Mouse (Mus musculus): ENCODE data around the gene Rftn1. TPM values are rescaled to one million over a fixed set of nuclear protein-coding genes. Genes with fewer than 3 reads are reported as not detected.

Rftn1 gene
- polyA plus RNA-seq, 1 experiment from 2014 or later = 9.4 TPM

DNA sequence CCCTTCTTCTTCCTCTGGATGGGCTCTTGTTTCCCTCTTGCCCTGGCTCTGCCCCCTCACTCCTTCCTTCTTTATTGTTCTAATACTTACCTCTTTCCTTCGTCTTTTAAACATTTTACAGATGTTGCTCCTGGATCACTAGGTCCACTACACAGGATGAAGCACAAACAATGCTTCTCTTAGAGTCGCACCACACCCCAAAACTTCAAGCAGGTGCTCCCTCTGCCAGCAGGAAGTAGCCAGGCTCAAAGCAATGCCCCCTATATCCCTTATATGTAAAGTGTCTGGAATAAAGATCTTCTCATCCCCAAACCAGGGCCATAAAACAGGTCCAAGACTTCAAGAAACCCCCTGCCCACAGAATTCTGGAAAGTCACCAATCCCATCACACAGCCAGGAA lies 176.6 kb downstream of the Rftn1 start:
- WGBS = 73% methylated on average over 2 of the region's 2 CpGs
- no peaks in the 10 kb centered on the region for H3K9me3 ChIP-seq
- no peak overlapping the region for H3K4me2 ChIP-seq
- H3K9ac ChIP-seq (replicated peaks) = no peak overlapping the region
- no peak overlapping the region for H3K27ac ChIP-seq
- no peak overlapping the region for H3K4me3 ChIP-seq (replicated peaks)
- no peak for ATAC-seq (ENCODE audit: insufficient number of reproducible peaks, insufficient read depth, low FRiP score, low TSS enrichment, low read depth)
- no peaks in the 10 kb centered on the region for H3K27me3 ChIP-seq
- H3K36me3 ChIP-seq = no peaks in the 10 kb centered on the region
- H3K4me1 ChIP-seq (replicated peaks) = no peaks in the 10 kb centered on the region

DNA sequence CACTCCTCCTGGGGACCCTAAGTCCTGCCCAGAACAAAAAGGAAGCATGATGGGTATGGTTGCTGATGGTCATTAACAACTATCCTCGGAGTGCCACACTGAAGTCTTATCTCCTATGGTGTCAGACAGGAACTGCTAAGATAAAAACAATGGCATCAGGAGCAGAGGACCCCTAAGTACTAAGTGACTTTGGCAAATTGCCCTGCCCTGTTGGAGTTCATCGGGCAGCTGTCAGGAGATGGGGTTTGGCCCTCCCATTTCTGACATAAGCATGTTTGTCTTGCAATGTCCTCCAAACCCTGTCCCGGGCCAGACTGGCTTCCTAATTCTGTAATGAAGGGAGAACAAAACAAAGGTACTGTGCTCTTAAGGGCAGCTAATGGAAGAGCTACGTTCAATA lies 180.4 kb downstream of the Rftn1 start:
- Histone ChIP-seq H3K9ac (replicated peaks) (no peak overlapping the region), H3K4me3 (replicated peaks) (no peak overlapping the region), H3K4me2 (no peak overlapping the region), H3K27me3 (no peaks in the 10 kb centered on the region), H3K4me1 (replicated peaks) (peaks cover 11% of the 10 kb centered on the region), H3K36me3 (no peaks in the 10 kb centered on the region), H3K9me3 (no peaks in the 10 kb centered on the region), H3K27ac (no peak overlapping the region)
- WGBS = 20% methylated on average over 4 of the region's 4 CpGs
- no peak for ATAC-seq (ENCODE audit: insufficient number of reproducible peaks, insufficient read depth, low FRiP score, low TSS enrichment, low read depth)

DNA sequence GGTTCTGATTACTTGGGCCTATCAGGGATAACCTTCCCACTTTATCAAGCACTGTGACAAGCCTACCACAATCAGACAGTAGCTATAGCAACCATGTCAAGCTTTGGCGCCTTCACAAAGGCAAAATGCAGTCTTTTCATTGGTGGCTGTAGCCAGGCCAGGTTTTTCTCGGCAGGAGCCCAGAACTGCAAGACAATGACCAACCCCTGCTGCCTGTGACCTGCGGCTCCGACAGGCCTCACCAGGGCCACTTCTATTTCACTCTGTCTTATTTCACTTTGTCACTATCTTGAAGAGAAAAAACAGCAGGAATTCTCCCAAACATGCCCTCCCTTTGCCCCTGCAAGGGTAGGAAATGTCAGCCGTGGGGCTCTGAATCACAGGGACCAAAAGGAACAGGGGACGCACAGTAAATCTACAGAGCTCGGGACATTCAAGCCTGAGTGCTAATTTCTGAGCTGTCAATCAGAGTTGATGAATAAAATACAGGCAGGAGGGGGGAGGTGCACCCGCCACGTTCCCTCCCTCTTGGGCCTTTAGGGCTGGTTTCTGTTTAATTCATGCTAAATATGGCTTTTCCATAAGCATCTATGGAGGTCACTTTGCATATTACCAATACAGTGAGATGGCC lies 183.6 kb downstream of the Rftn1 start:
- H3K4me2 ChIP-seq = 0 out of 2 replicates have a peak overlapping the region, but pooled peaks have one; percentile 2
- WGBS = 12% methylated on average over 9 of the region's 9 CpGs
- no peak overlapping the region for H3K9ac ChIP-seq (replicated peaks)
- H3K9me3 ChIP-seq = no peaks in the 10 kb centered on the region
- peaks cover 15% of the 10 kb centered on the region for H3K4me1 ChIP-seq (replicated peaks)
- no peak overlapping the region for H3K4me3 ChIP-seq (replicated peaks)
- no peaks in the 10 kb centered on the region for H3K36me3 ChIP-seq
- no peak for ATAC-seq (ENCODE audit: insufficient number of reproducible peaks, insufficient read depth, low FRiP score, low TSS enrichment, low read depth)
- no peaks in the 10 kb centered on the region for H3K27me3 ChIP-seq
- H3K27ac ChIP-seq = no peak overlapping the region

DNA sequence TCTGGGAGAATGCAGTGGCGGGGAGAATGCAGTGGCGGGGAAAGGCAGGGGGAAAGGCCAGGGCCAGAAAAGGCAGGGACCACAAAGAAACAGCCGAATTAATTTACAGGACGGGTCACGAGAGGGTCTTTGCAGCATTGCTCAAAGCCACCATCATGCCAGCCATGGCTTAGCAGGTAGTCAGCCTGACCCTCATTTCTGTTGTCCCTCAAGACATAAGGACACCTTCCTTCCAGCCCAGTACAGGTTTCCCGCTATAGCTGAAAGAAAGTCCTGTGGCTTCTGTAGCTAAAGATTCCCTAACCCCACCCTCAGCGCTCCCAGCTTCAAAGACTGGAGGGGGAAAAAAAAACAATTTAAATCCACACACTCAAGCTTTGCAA lies 184.1 kb downstream of the Rftn1 start:
- H3K4me3 ChIP-seq (replicated peaks) = no peak overlapping the region
- H3K4me1 ChIP-seq (replicated peaks) = peaks cover 15% of the 10 kb centered on the region
- ATAC-seq (ENCODE audit: insufficient number of reproducible peaks, insufficient read depth, low FRiP score, low TSS enrichment, low read depth) = no peak
- no peak overlapping the region for H3K4me2 ChIP-seq
- no peaks in the 10 kb centered on the region for H3K36me3 ChIP-seq
- H3K27ac ChIP-seq = no peak overlapping the region
- H3K9ac ChIP-seq (replicated peaks) = no peak overlapping the region
- no peaks in the 10 kb centered on the region for H3K9me3 ChIP-seq
- no peaks in the 10 kb centered on the region for H3K27me3 ChIP-seq
- 43% methylated on average over 7 of the region's 7 CpGs for WGBS

DNA sequence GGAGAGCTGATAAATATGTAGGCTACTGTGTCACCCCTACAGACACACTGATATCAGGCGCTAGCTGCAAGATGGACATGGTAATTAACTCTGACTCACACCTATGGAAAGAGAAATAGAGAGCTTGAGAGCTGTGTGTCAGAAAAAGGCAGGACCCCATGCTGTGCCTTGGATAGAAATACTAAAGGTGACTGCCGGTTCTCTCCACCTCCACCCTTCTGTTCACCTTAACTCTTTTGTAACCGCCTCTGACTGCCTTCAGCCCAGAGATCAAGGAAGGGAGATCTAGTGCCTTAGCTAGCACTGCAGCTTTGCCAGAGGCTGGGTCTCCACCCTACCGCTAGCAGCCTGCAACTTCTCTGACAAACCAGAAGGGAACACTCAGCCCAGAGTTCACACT lies 187.3 kb downstream of the Rftn1 start:
- no peak overlapping the region for H3K9ac ChIP-seq (replicated peaks)
- H3K27me3 ChIP-seq = no peaks in the 10 kb centered on the region
- H3K27ac ChIP-seq = no peak overlapping the region
- 82% methylated on average over 4 of the region's 4 CpGs for WGBS
- peaks cover 15% of the 10 kb centered on the region for H3K4me1 ChIP-seq (replicated peaks)
- H3K36me3 ChIP-seq = no peaks in the 10 kb centered on the region
- no peak overlapping the region for H3K4me2 ChIP-seq
- H3K4me3 ChIP-seq (replicated peaks) = no peak overlapping the region
- ATAC-seq (ENCODE audit: insufficient number of reproducible peaks, insufficient read depth, low FRiP score, low TSS enrichment, low read depth) = no peak
- H3K9me3 ChIP-seq = no peaks in the 10 kb centered on the region

DNA sequence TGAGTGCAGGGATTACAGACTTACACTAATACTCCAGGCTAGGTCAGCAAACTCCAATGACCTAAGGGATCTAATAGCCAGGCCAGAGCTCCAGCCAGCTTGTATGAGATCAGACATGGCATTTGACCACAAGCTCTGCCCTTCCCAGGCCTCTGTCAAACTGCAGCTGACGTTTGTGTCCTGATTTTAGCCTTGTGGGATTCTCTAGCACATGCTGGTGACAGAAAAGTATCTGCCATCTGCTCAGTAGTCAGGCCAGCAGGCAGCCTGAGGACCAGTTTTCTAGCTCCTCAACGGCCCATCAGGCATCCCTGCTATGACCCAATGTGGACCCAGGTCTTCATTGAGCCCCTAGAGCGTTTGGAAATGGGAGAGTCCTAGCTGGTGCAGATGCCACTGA lies 188.3 kb downstream of the Rftn1 start:
- no peaks in the 10 kb centered on the region for H3K27me3 ChIP-seq
- H3K4me1 ChIP-seq (replicated peaks) = peaks cover 14% of the 10 kb centered on the region
- H3K4me2 ChIP-seq = no peak overlapping the region
- H3K4me3 ChIP-seq (replicated peaks) = no peak overlapping the region
- ATAC-seq (ENCODE audit: insufficient number of reproducible peaks, insufficient read depth, low FRiP score, low TSS enrichment, low read depth) = no peak
- H3K9me3 ChIP-seq = no peaks in the 10 kb centered on the region
- WGBS = 84% methylated on average over 3 of the region's 3 CpGs
- H3K36me3 ChIP-seq = no peaks in the 10 kb centered on the region
- H3K27ac ChIP-seq = no peak overlapping the region
- H3K9ac ChIP-seq (replicated peaks) = no peak overlapping the region

DNA sequence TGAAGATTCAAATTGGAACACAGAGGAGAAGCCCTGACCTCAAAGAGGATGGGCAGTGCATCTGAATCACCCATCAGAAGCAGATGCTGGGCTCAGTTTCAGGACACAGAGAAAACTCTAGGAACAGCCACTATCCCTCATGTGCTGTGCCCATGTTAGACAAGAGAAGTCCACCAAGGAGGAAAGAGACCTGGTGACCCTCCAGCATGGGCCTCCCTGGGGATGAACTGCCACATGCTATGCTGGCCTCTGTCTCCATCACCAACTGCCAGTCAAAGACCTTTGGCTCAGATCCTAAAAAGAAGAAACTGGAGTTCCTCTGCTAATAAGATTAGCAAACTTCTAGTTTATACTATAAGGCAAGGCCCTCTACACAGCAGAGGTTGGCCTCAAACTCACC lies 188.7 kb downstream of the Rftn1 start:
- no peak for ATAC-seq (ENCODE audit: insufficient number of reproducible peaks, insufficient read depth, low FRiP score, low TSS enrichment, low read depth)
- H3K4me1 ChIP-seq (replicated peaks) = peaks cover 12% of the 10 kb centered on the region

DNA sequence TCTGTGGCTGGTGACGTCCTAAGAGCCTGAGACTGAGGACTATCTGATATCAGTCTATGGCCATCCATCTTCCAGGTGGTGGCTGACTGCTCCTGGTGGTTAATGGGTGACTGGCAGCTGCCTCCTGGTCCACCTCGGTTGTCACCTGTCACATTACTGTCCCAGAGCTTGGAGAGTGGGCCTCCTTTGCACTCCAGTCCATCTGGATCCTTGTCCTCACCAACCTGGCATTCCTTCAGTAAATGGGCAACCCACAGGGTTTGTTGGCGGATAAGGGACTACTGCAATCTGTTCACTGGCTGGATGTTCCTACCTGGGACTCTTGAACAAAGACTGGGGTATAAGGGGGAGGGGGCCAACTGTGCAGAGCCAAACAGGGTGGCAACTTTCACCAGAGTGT lies 189.9 kb downstream of the Rftn1 start:
- Histone ChIP-seq H3K4me2 (no peak overlapping the region), H3K36me3 (no peaks in the 10 kb centered on the region), H3K4me3 (replicated peaks) (no peak overlapping the region), H3K9ac (replicated peaks) (no peak overlapping the region), H3K4me1 (replicated peaks) (peaks cover 14% of the 10 kb centered on the region; the same call in 1 of the 2 replicates), H3K9me3 (no peaks in the 10 kb centered on the region), H3K27ac (no peak overlapping the region), H3K27me3 (no peaks in the 10 kb centered on the region)
- WGBS = 92% methylated on average over 3 of the region's 3 CpGs
- ATAC-seq (ENCODE audit: insufficient number of reproducible peaks, insufficient read depth, low FRiP score, low TSS enrichment, low read depth) = no peak

More for the DNA sequence above, 188.7 kb downstream of the Rftn1 start:
- Histone ChIP-seq H3K36me3 (no peaks in the 10 kb centered on the region), H3K9ac (replicated peaks) (no peak overlapping the region), H3K27ac (no peak overlapping the region), H3K4me2 (no peak overlapping the region), H3K9me3 (no peaks in the 10 kb centered on the region), H3K4me3 (replicated peaks) (no peak overlapping the region), H3K27me3 (no peaks in the 10 kb centered on the region)

DNA sequence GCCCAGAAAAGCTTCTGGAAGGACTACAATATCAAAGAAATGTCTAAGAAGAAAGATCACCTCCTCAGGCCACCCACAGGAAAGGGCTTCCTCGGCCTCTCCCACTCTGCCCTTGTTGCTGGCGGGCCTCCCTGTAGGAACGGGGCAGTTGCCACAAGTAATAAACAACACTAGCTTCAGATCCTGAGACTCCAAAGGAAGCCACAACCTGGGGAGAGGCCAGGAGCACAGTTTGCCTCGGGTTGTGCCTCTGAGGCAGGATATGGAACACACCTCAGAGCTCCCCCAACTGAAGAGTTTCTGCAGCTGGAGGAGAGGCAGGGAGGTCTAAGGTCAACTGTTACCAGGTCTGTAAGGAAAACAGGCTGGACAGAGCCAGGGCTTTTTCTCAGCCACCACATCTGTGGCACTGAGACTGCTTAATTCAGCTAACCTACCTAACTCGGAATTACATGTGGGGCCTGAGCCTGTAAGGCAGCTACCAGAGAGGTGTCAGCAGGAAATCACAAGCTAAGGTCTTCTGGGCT lies 193.8 kb downstream of the Rftn1 start:
- Histone ChIP-seq H3K36me3 (no peaks in the 10 kb centered on the region), H3K9ac (replicated peaks) (no peak overlapping the region), H3K9me3 (no peaks in the 10 kb centered on the region), H3K4me3 (replicated peaks) (no peak overlapping the region), H3K4me1 (replicated peaks) (peaks cover 20% of the 10 kb centered on the region), H3K27ac (peak overlapping the region; percentile 9; the same call in 1 of the 2 replicates), H3K4me2 (no peak overlapping the region), H3K27me3 (no peaks in the 10 kb centered on the region)
- no peak for ATAC-seq (ENCODE audit: insufficient number of reproducible peaks, insufficient read depth, low FRiP score, low TSS enrichment, low read depth)
- 14% methylated on average over 5 of the region's 5 CpGs for WGBS

DNA sequence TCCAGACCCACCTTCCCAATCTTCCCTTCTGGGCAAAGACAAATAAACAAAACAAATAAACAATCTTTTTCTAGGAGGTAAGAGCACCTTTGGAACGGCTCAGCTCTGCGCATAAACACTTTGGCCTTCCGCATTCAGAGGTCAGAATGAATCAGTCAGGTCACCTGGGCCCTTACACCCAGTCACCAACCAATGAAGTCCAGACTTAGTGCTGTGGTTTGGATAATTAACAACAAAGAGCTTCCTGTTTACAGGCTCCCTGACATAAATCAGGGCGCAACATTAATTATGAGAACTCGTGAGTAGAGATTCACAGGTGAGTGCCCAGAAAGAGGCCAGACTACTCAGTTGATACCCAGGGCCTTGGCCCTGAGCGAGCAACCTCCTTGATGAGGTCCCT lies 194.4 kb downstream of the Rftn1 start:
- Histone ChIP-seq H3K9me3 (no peaks in the 10 kb centered on the region), H3K36me3 (no peaks in the 10 kb centered on the region), H3K4me3 (replicated peaks) (no peak overlapping the region), H3K9ac (replicated peaks) (no peak overlapping the region), H3K27ac (peak overlapping the region; percentile 9; the same call in 1 of the 2 replicates), H3K4me2 (no peak overlapping the region), H3K27me3 (no peaks in the 10 kb centered on the region), H3K4me1 (replicated peaks) (peaks cover 20% of the 10 kb centered on the region)
- ATAC-seq (ENCODE audit: insufficient number of reproducible peaks, insufficient read depth, low FRiP score, low TSS enrichment, low read depth) = no peak
- WGBS = 58% methylated on average over 6 of the region's 6 CpGs

DNA sequence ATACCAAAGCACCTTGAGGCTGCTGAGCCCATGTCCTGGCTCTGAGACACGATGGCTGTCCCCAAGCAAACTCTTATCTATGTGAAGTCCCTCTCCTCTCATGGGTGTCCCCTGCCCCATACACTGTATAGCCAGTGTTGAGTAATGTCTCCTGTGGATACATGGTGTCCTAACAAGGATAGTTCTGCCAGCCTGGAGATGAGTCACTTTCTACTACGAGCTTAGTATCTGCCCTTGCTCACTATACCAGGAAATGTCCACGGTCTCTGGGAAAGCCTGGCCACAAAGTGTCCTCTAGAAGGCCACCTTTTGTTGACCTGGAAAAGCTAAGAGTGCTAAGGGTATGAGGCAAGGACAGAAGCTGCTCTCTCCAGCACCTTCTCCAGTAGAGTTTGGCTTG lies 195.2 kb downstream of the Rftn1 start:
- ATAC-seq (ENCODE audit: insufficient number of reproducible peaks, insufficient read depth, low FRiP score, low TSS enrichment, low read depth) = no peak
- H3K27ac ChIP-seq = no peak overlapping the region
- WGBS = 91% methylated on average over 3 of the region's 3 CpGs
- no peaks in the 10 kb centered on the region for H3K36me3 ChIP-seq
- H3K4me2 ChIP-seq = no peak overlapping the region
- no peaks in the 10 kb centered on the region for H3K9me3 ChIP-seq
- no peak overlapping the region for H3K9ac ChIP-seq (replicated peaks)
- no peaks in the 10 kb centered on the region for H3K27me3 ChIP-seq
- H3K4me3 ChIP-seq (replicated peaks) = no peak overlapping the region
- peaks cover 20% of the 10 kb centered on the region for H3K4me1 ChIP-seq (replicated peaks)

DNA sequence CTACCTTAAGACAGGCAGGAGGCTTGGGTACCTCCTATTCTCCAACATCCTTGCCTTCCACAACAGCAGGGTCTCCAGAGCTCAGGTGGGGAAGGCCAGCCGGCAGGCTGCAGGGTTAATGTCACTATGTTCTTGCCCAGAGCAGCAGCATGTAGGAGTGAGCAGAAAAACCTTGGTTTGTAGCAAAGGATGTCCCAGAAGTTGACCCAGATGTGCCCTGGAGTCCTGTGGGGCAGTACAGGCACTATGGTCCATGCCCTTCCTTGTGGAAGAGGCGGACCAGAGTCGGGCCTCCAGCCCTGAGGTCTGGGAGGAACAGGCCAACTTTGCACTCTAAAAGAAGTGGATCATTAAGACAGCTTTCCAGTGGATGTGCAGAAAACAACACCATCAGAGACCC lies 196.8 kb downstream of the Rftn1 start:
- Histone ChIP-seq H3K27ac (no peak overlapping the region), H3K9me3 (no peaks in the 10 kb centered on the region), H3K36me3 (no peaks in the 10 kb centered on the region), H3K9ac (replicated peaks) (no peak overlapping the region), H3K4me2 (no peak overlapping the region), H3K27me3 (no peaks in the 10 kb centered on the region), H3K4me1 (replicated peaks) (peaks cover 20% of the 10 kb centered on the region), H3K4me3 (replicated peaks) (no peak overlapping the region)
- WGBS = 74% methylated on average over 3 of the region's 3 CpGs
- ATAC-seq (ENCODE audit: insufficient number of reproducible peaks, insufficient read depth, low FRiP score, low TSS enrichment, low read depth) = no peak

Measured in limb, embryonic 12.5 days (tissue).